Mouse (Mus musculus): ENCODE results near the gene Efna5. TPM values are rescaled to one million over a fixed set of nuclear protein-coding genes. Genes with fewer than 3 reads are reported as not detected.

The Efna5 gene
- total and polyA plus RNA-seq, 3 experiments = 0.04 to 0.23 TPM; not detected in 1

DNA sequence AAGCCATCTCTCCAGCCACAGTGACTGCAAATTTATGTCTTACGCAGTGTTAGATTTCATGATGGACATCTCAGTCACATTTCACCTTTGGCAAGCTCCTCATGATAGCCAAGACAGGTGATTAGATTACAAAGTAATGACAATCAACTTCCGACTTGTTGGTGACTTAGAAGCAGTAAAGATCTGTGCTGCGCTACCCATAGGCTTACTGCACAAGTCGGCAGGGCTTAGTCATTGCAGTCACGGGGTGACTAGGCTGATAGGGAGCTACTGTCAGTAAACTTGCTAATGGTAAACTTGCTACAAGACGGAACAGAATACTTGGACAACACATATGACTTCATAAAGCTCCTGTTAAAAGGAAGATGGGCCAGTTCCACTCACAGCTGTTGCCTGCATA, 136.9 kb downstream of the Efna5 start:
- Histone ChIP-seq H3K9me3 (replicated peaks; ENCODE audit: low read length) (no peaks in the 10 kb centered on the region), H3K4me1 (ENCODE audit: control insufficient read depth in 1 of 2, insufficient read depth in 2 of 2) (peaks cover 0 to 8% of the 10 kb centered on the region in 2 experiments; a peak in 2 of 4 replicates), H3K36me3 (replicated peaks in 1 of 2; ENCODE audit: control insufficient read depth in 1 of 2, insufficient read depth in 1 of 2, low read length in 1 of 2) (no peaks in the 10 kb centered on the region), H3K79me2 (replicated peaks; ENCODE audit: control insufficient read depth, extremely low read depth, insufficient read depth, poor library complexity, severe bottlenecking) (no peaks in the 10 kb centered on the region), H3K4me2 (ENCODE audit: insufficient read depth, low read depth, poor library complexity, severe bottlenecking) (no peak overlapping the region), H3K27ac (ENCODE audit: insufficient read depth, low read depth) (no peak overlapping the region), H3K9ac (ENCODE audit: insufficient read depth, low read depth) (no peak overlapping the region), H3K4me3 (replicated peaks in 1 of 3; ENCODE audit: low read depth in 2 of 3, low read length in 2 of 3, poor library complexity in 1 of 3) (no peak overlapping the region), H3K27me3 (replicated peaks) (no peaks in the 10 kb centered on the region)
- no peak for TF ChIP-seq NELFE (IDR thresholded peaks at IDR 0.05; ENCODE audit: low read depth, low read length)
- TF ChIP-seq CHD2 (IDR thresholded peaks at IDR 0.05; ENCODE audit: low read length) = no peak
- TF ChIP-seq EP300 (IDR thresholded peaks at IDR 0.05; ENCODE audit: low read length) = no peak
- no peak for TF ChIP-seq MAFK (IDR thresholded peaks at IDR 0.05; ENCODE audit: insufficient replicate concordance, low read length)
- TF ChIP-seq USF2 (conservative IDR thresholded peaks at IDR 0.05; ENCODE audit: low read depth, low read length) = no peak
- TF ChIP-seq MEF2A (IDR thresholded peaks at IDR 0.05; ENCODE audit: borderline replicate concordance, low read depth, low read length) = no peak
- no peak for TF ChIP-seq POLR2AphosphoS2 (IDR thresholded peaks at IDR 0.05; ENCODE audit: low read depth, low read length)
- TF ChIP-seq GABPA (IDR thresholded peaks at IDR 0.05; ENCODE audit: insufficient replicate concordance, low read depth, low read length) = no peak
- no peak for TF ChIP-seq CTCF (conservative IDR thresholded peaks at IDR 0.05 in 1 of 2, IDR thresholded peaks at IDR 0.05 in 1 of 2; ENCODE audit: low read depth in 2 of 2, low read length in 2 of 2)
- no peak for TF ChIP-seq JUN (IDR thresholded peaks at IDR 0.05; ENCODE audit: insufficient read depth, low read depth, low read length)
- no peak for TF ChIP-seq RCOR1 (conservative IDR thresholded peaks at IDR 0.05; ENCODE audit: low read depth, low read length)
- TF ChIP-seq UBTF (IDR thresholded peaks at IDR 0.05; ENCODE audit: low read depth, low read length) = no peak
- TF ChIP-seq ZKSCAN1 (IDR thresholded peaks at IDR 0.05; ENCODE audit: borderline replicate concordance, low read depth, low read length) = no peak
- TF ChIP-seq MAZ (IDR thresholded peaks at IDR 0.05; ENCODE audit: low read depth, low read length) = no peak
- TF ChIP-seq USF1 (IDR thresholded peaks at IDR 0.05; ENCODE audit: low read depth, low read length) = no peak
- no peak for TF ChIP-seq TBP (conservative IDR thresholded peaks at IDR 0.05; ENCODE audit: low read depth, low read length)
- no peak for TF ChIP-seq MXI1 (IDR thresholded peaks at IDR 0.05; ENCODE audit: low read depth, low read length)
- no peak for TF ChIP-seq ZC3H11A (IDR thresholded peaks at IDR 0.05; ENCODE audit: low read depth, low read length)
- TF ChIP-seq CHD1 (IDR thresholded peaks at IDR 0.05; ENCODE audit: low read depth, low read length) = no peak
- in situ Hi-C loops (cut with MboI; ENCODE audit: low pct_ligation_motif_present, low pct_unique_long_range_greater_than_20kb, low sequenced_read_pairs) (no loop called here), dilution Hi-C loops (cut with MboI; ENCODE audit: extremely low pct_ligation_motif_present, extremely low pct_unique_long_range_greater_than_20kb, low sequenced_read_pairs) (no loop called here)
- no peak for DNase-seq (ENCODE audit: extremely low read depth)

DNA sequence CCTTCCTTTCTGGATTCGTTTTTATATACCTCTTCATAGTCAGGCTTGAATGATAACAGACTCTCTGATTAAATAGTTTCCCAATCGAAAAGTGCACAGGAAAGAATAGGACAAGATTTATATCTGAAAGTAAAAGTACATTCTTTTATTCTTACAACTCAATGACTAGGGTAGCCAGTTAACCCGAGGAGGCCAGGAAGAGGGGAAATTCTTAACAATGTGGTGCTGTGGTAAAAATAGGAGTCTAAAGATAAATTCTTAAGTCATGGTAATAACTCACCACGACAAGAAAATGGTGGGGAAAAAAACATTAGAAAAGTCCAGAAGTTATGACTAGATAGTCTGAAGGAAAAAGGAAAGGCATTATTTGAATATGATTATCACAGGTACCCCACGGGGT, 139.4 kb downstream of the Efna5 start:
- no peaks in the 10 kb centered on the region for H3K79me2 ChIP-seq (replicated peaks; ENCODE audit: control insufficient read depth, extremely low read depth, insufficient read depth, poor library complexity, severe bottlenecking)
- in situ Hi-C loops (cut with MboI; ENCODE audit: low pct_ligation_motif_present, low pct_unique_long_range_greater_than_20kb, low sequenced_read_pairs) = no loop called here
- H3K9me3 ChIP-seq (replicated peaks; ENCODE audit: low read length) = no peaks in the 10 kb centered on the region
- no peak for TF ChIP-seq TCF12 (IDR thresholded peaks at IDR 0.05; ENCODE audit: low read depth, low read length)
- no peak for TF ChIP-seq MXI1 (IDR thresholded peaks at IDR 0.05; ENCODE audit: low read depth, low read length)
- no peak for TF ChIP-seq USF1 (IDR thresholded peaks at IDR 0.05; ENCODE audit: low read depth, low read length)
- TF ChIP-seq HCFC1 (IDR thresholded peaks at IDR 0.05; ENCODE audit: low read depth, low read length) = no peak
- TF ChIP-seq CTCF (conservative IDR thresholded peaks at IDR 0.05 in 1 of 2, IDR thresholded peaks at IDR 0.05 in 1 of 2; ENCODE audit: low read depth in 2 of 2, low read length in 2 of 2) = no peak
- no peak for TF ChIP-seq POLR2AphosphoS2 (IDR thresholded peaks at IDR 0.05; ENCODE audit: low read depth, low read length)
- no peak for TF ChIP-seq POLR2A (IDR thresholded peaks at IDR 0.05; ENCODE audit: low read depth, low read length)
- TF ChIP-seq MEF2A (IDR thresholded peaks at IDR 0.05; ENCODE audit: borderline replicate concordance, low read depth, low read length) = no peak
- no peak for TF ChIP-seq MAX (IDR thresholded peaks at IDR 0.05; ENCODE audit: low read length)
- no peak for TF ChIP-seq MAZ (IDR thresholded peaks at IDR 0.05; ENCODE audit: low read depth, low read length)
- TF ChIP-seq NELFE (IDR thresholded peaks at IDR 0.05; ENCODE audit: low read depth, low read length) = no peak
- no peak for TF ChIP-seq ZMIZ1 (IDR thresholded peaks at IDR 0.05; ENCODE audit: low read depth, low read length)
- TF ChIP-seq JUND (conservative IDR thresholded peaks at IDR 0.05; ENCODE audit: low read depth, low read length) = no peak
- TF ChIP-seq PAX5 (IDR thresholded peaks at IDR 0.05; ENCODE audit: low read length) = no peak
- TF ChIP-seq ZC3H11A (IDR thresholded peaks at IDR 0.05; ENCODE audit: low read depth, low read length) = no peak
- TF ChIP-seq SIN3A (IDR thresholded peaks at IDR 0.05; ENCODE audit: low read length) = no peak
- no peak for TF ChIP-seq CHD2 (IDR thresholded peaks at IDR 0.05; ENCODE audit: low read length)
- TF ChIP-seq ZNF384 (IDR thresholded peaks at IDR 0.05; ENCODE audit: low read depth, low read length) = no peak
- no peaks in the 10 kb centered on the region for H3K36me3 ChIP-seq (replicated peaks in 1 of 2; ENCODE audit: control insufficient read depth in 1 of 2, insufficient read depth in 1 of 2, low read length in 1 of 2)
- H3K27me3 ChIP-seq (replicated peaks) = no peaks in the 10 kb centered on the region
- DNase-seq (ENCODE audit: extremely low read depth) = no peak
- no peak overlapping the region for H3K4me2 ChIP-seq (ENCODE audit: insufficient read depth, low read depth, poor library complexity, severe bottlenecking)
- H3K9ac ChIP-seq (ENCODE audit: insufficient read depth, low read depth) = no peak overlapping the region
- dilution Hi-C loops (cut with MboI; ENCODE audit: extremely low pct_ligation_motif_present, extremely low pct_unique_long_range_greater_than_20kb, low sequenced_read_pairs) = no loop called here
- peaks cover 0 to 8% of the 10 kb centered on the region in 2 experiments; a peak in 2 of 4 replicates for H3K4me1 ChIP-seq (ENCODE audit: control insufficient read depth in 1 of 2, insufficient read depth in 2 of 2)
- no peak overlapping the region for H3K27ac ChIP-seq (ENCODE audit: insufficient read depth, low read depth)
- no peak overlapping the region for H3K4me3 ChIP-seq (replicated peaks in 1 of 3; ENCODE audit: low read depth in 2 of 3, low read length in 2 of 3, poor library complexity in 1 of 3)

Measured in CH12.LX (cell line).